Mouse (Mus musculus) midbrain, embryonic 12.5 days (tissue): ENCODE data around the gene Gstp1. TPM values are rescaled to one million over a fixed set of nuclear protein-coding genes. Genes with fewer than 3 reads are reported as not detected.

Experiments used
- ATAC-seq: fragments of 200-750 bp; cut with Nextera tagmentation; 2 replicates; pipeline ENCODE4 v1.8.0; 2017; ENCODE audit warnings: low read depth, moderate TSS enrichment, moderate library complexity; ENCODE audit not compliant: low FRiP score
- H3K27ac ChIP-seq: fragments of 300-500 bp; sonication (generic); replicated peaks from 2 replicates; pipeline ENCODE4 v1.5.1; 2016; ENCODE audit warnings: mild to moderate bottlenecking
- H3K27me3 ChIP-seq: fragments of 300-500 bp; sonication (generic); 2 replicates; pipeline ENCODE4 v1.6.1; 2016; ENCODE audit warnings: mild to moderate bottlenecking
- H3K36me3 ChIP-seq: fragments of 300-500 bp; sonication (generic); 2 replicates; pipeline ENCODE4 v1.6.1; 2016
- H3K4me1 ChIP-seq: fragments of 300-500 bp; sonication (generic); 2 replicates; pipeline ENCODE4 v1.6.1; 2016
- H3K4me2 ChIP-seq: fragments of 300-500 bp; sonication (generic); replicated peaks from 2 replicates; pipeline ENCODE4 v1.6.1; 2016; ENCODE audit warnings: mild to moderate bottlenecking, moderate library complexity
- H3K4me3 ChIP-seq: fragments of 300-500 bp; sonication (generic); 2 replicates; pipeline ENCODE4 v1.5.1; 2016; ENCODE audit warnings: mild to moderate bottlenecking
- H3K9ac ChIP-seq: fragments of 300-500 bp; sonication (generic); replicated peaks from 2 replicates; pipeline ENCODE4 v1.6.1; 2016; ENCODE audit warnings: mild to moderate bottlenecking, moderate library complexity
- H3K9me3 ChIP-seq: fragments of 300-500 bp; sonication (generic); 2 replicates; pipeline ENCODE4 v1.6.1; 2016; ENCODE audit warnings: mild to moderate bottlenecking
- WGBS: fragments of 180-500 bp; shearing (Covaris S2); methylation state at CpG from one replicate; pipeline ENCODE4 v1.1.7; 2016; 5-methylcytosine and 5-hydroxymethylcytosine counted together
- polyA plus RNA-seq: library from polyadenylated mRNA; unstranded; fragments of >200 nt; fragmentation: Nextera tagmentation; extraction: Ambion mirVana; gene quantifications from 2 replicates; pipeline ENCODE4 v1.2.1, GENCODE M21; 2016

Gene Gstp1
- polyA plus RNA-seq, 1 experiment from 2014 or later, result 328 TPM

DNA sequence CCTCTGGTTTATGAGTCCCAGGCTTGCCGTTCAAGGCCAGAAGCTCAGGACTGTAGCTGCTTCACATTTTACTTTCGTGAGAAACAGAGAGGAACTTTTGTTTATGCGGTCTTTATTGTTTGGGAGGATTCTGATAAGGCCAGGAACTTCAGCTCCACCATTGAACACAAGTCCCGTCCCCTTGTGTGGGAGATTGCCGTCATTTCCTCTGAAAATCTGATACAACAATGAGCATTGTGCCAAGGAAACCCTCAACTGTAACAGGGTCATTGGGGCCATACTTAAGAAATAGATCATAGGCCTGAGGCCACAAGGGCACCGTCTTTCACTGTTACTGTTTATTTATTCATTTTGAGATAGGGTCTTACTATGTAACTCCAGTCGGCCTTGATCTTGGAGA is 14.6 kb downstream of the Gstp1 start:
- Histone ChIP-seq H3K4me3 (no peak overlapping the region), H3K36me3 (no peaks in the 10 kb centered on the region), H3K27ac (no peak overlapping the region), H3K9me3 (no peaks in the 10 kb centered on the region), H3K4me1 (no peaks in the 10 kb centered on the region), H3K9ac (no peak overlapping the region), H3K27me3 (0 out of 2 replicates have a peak, but pooled peaks cover 5% of the 10 kb centered on the region), H3K4me2 (no peak overlapping the region)
- no peak for ATAC-seq
- WGBS, result 82% methylated on average over 7 of the region's 7 CpGs

DNA sequence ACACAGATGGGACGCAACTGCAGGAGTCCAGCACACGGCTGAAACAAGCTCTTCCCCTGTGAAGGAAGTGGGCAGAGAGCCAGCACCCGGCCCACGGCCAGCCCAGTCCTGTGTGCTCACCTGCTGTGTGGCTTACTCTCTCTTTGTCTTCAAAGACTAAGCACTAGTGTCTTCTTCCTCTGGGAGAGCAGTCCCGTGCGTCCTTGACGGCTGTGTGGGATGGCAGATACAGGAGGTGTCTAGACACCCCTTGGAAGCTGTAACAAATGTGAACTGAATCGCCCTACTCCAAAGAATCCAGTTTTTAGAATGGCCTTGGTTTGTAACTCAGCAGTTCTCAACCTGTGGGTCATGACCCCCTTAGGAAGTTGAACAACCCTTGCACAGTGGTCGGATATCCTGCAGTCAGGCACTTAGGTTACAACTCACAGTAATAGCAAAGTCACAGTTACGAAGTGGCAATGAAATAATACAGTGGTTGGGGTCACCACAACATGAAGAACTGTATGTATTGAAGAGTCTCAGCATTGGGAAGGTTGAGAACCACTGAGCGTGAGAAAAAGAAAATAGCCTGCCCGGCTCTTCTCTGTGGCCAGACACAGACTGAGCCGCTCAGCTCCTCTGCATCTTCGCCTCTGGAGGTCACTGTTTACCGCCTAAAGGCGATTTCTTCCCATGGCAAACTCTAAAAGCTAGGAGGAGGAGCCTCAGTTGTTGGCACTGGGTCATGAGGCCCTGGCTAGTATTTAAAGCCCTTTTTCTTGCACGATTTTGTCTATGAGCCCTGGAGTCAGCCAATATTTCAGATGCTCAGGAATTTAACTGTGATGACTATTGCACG is 18.8 kb downstream of the Gstp1 start:
- H3K27me3 ChIP-seq, result 0 out of 2 replicates have a peak, but pooled peaks cover 5% of the 10 kb centered on the region
- ATAC-seq, result 0 out of 2 replicates have a peak, but pooled peaks have one; percentile 38
- no peak overlapping the region for H3K4me2 ChIP-seq
- H3K4me3 ChIP-seq, result no peak overlapping the region
- H3K27ac ChIP-seq, result no peak overlapping the region
- H3K9me3 ChIP-seq, result no peaks in the 10 kb centered on the region
- H3K9ac ChIP-seq, result no peak overlapping the region
- H3K4me1 ChIP-seq, result no peaks in the 10 kb centered on the region
- no peaks in the 10 kb centered on the region for H3K36me3 ChIP-seq
- WGBS, result 34% methylated on average over 18 of the region's 18 CpGs

DNA sequence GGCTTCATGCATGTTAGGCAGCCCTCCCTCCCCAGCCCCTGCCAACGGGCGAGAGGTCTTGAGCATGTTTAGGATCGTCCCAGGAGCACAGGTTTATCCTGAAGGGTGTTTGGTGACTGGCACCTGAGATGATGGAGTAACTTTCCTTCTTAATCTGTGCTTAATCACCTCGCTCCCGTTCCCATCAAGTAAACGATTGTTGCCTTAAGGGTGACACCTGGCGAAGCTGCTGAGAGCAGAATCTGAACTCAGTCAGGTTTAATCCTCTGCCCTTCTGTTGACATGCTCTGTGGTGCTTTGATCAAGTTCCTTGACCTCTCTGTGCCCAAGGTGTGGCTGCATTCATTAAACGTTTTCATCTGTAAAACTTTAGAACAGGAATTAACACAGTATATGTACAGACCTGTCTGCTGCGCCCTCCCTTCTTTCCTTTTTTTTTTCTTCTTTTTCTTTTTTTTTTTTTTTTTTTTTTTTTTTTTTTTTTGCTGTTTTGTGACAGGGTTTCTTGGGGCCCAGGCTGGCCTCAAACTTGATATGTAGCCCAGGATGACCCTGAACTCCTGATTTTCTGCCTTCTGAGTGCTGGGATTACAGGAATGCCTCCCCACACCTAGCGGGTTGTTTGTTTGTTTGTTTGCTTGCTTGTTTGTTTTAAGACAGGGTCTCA is 19.7 kb downstream of the Gstp1 start:
- H3K9ac ChIP-seq, result no peak overlapping the region

GRCm38 (mm10) chr19:4015635-4016034 is 22.1 kb downstream of the Gstp1 start:
- Histone ChIP-seq H3K9ac (no peak overlapping the region), H3K27ac (no peak overlapping the region), H3K9me3 (no peaks in the 10 kb centered on the region), H3K27me3 (0 out of 2 replicates have a peak, but pooled peaks cover 5% of the 10 kb centered on the region), H3K4me3 (no peak overlapping the region), H3K4me1 (peaks cover 9% of the 10 kb centered on the region), H3K4me2 (no peak overlapping the region), H3K36me3 (no peaks in the 10 kb centered on the region)
- no peak for ATAC-seq
- 75% methylated on average over 5 of the region's 5 CpGs for WGBS

More for the DNA sequence above, 19.7 kb downstream of the Gstp1 start:
- ATAC-seq, result no peak
- Histone ChIP-seq H3K27ac (no peak overlapping the region), H3K27me3 (0 out of 2 replicates have a peak, but pooled peaks cover 5% of the 10 kb centered on the region), H3K4me3 (no peak overlapping the region), H3K36me3 (no peaks in the 10 kb centered on the region), H3K4me2 (no peak overlapping the region), H3K4me1 (no peaks in the 10 kb centered on the region), H3K9me3 (no peaks in the 10 kb centered on the region)
- 71% methylated on average over 10 of the region's 10 CpGs for WGBS

- no peak overlapping the region for H3K4me2 ChIP-seq
- H3K4me1 ChIP-seq, result peaks cover 9% of the 10 kb centered on the region
- no peak overlapping the region for H3K9ac ChIP-seq
- no peaks in the 10 kb centered on the region for H3K9me3 ChIP-seq
- 0 out of 2 replicates have a peak, but pooled peaks cover 5% of the 10 kb centered on the region for H3K27me3 ChIP-seq
- no peak overlapping the region for H3K27ac ChIP-seq
- peaks cover 7% of the 10 kb centered on the region for H3K36me3 ChIP-seq
- no peak overlapping the region for H3K4me3 ChIP-seq
- no peak for ATAC-seq
Observed at GRCm38 (mm10) chr19:4014802-4015201, 23.0 kb downstream of the Gstp1 start.

- peak overlapping the region; percentile 75 for H3K4me3 ChIP-seq
- no peak for ATAC-seq
- WGBS, result 20% methylated on average over 9 of the region's 9 CpGs
- no peaks in the 10 kb centered on the region for H3K9me3 ChIP-seq
- peaks cover 24% of the 10 kb centered on the region for H3K36me3 ChIP-seq
- H3K4me2 ChIP-seq, result peak overlapping the region; percentile 47
- no peaks in the 10 kb centered on the region for H3K27me3 ChIP-seq
- H3K27ac ChIP-seq, result no peak overlapping the region
- peaks cover 9% of the 10 kb centered on the region for H3K4me1 ChIP-seq
- peak overlapping the region; percentile 26; the same call in 1 of the 2 replicates for H3K9ac ChIP-seq
Observed at GRCm38 (mm10) chr19:4013066-4013465, 24.7 kb downstream of the Gstp1 start.

GRCm38 (mm10) chr19:4012432-4013022 is 25.3 kb downstream of the Gstp1 start, which contains the start of gene Ndufv1:
Ndufv1 (minus strand) TSS chr19:4012806.
- no peaks in the 10 kb centered on the region for H3K27me3 ChIP-seq
- H3K9me3 ChIP-seq, result no peaks in the 10 kb centered on the region
- H3K9ac ChIP-seq, result peak within 1 kb of the TSS; percentile 65
- WGBS, result under 1% methylated on average over 45 of the region's 45 CpGs
- peak; percentile 100 for ATAC-seq
- peak within 1 kb of the TSS; percentile 47; the same call in 1 of the 2 replicates for H3K27ac ChIP-seq
- H3K4me2 ChIP-seq, result peak within 1 kb of the TSS; percentile 77
- peaks cover 9% of the 10 kb centered on the region for H3K4me1 ChIP-seq
- H3K36me3 ChIP-seq, result peaks cover 30% of the 10 kb centered on the region
- peak within 1 kb of the TSS; percentile 75 for H3K4me3 ChIP-seq

GRCm38 (mm10) chr19:4011086-4011485 is 26.7 kb downstream of the Gstp1 start:
- Histone ChIP-seq H3K4me2 (no peak overlapping the region), H3K9me3 (no peaks in the 10 kb centered on the region), H3K27ac (no peak overlapping the region), H3K4me1 (peaks cover 9% of the 10 kb centered on the region), H3K4me3 (no peak overlapping the region), H3K9ac (no peak overlapping the region), H3K27me3 (no peaks in the 10 kb centered on the region), H3K36me3 (peaks cover 44% of the 10 kb centered on the region)
- no peak for ATAC-seq
- WGBS, result 92% methylated on average over 5 of the region's 5 CpGs

DNA sequence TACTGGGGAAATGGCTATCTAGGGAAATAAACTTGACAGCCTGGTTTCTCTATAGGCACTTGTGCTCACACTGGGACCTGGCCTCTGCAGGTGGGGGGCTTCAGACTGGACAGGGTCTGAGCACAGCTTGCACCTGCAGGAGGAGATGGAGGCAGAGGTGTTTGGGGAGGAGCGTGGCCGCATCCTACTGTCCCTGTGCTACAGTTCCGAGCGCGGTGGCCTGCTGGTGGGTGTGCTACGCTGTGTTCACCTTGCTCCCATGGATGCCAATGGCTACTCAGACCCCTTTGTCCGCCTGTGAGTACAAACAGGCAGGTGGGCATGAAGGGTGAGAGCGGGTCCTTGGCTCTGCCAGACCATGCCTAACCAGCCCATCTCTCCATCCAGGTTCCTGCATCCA is 31.8 kb downstream of the Gstp1 start:
- H3K27ac ChIP-seq, result no peak overlapping the region
- peaks cover 7% of the 10 kb centered on the region for H3K4me1 ChIP-seq
- 0 out of 2 replicates have a peak, but pooled peaks cover 7% of the 10 kb centered on the region for H3K27me3 ChIP-seq
- peaks cover 54% of the 10 kb centered on the region for H3K36me3 ChIP-seq
- 93% methylated on average over 8 of the region's 8 CpGs for WGBS
- H3K4me2 ChIP-seq, result no peak overlapping the region
- no peak overlapping the region for H3K4me3 ChIP-seq
- H3K9ac ChIP-seq, result no peak overlapping the region
- no peaks in the 10 kb centered on the region for H3K9me3 ChIP-seq
- no peak for ATAC-seq

GRCm38 (mm10) chr19:4005091-4005490 is 32.7 kb downstream of the Gstp1 start:
- 0 out of 2 replicates have a peak, but pooled peaks cover 7% of the 10 kb centered on the region for H3K27me3 ChIP-seq
- H3K9me3 ChIP-seq, result no peaks in the 10 kb centered on the region
- H3K36me3 ChIP-seq, result peaks cover 50% of the 10 kb centered on the region
- H3K4me3 ChIP-seq, result no peak overlapping the region
- H3K9ac ChIP-seq, result no peak overlapping the region
- H3K27ac ChIP-seq, result no peak overlapping the region
- ATAC-seq, result no peak
- WGBS, result 88% methylated on average over 9 of the region's 9 CpGs
- peaks cover 10% of the 10 kb centered on the region for H3K4me1 ChIP-seq
- no peak overlapping the region for H3K4me2 ChIP-seq

GRCm38 (mm10) chr19:4004331-4004730 is 33.5 kb downstream of the Gstp1 start:
- Histone ChIP-seq H3K27ac (no peak overlapping the region), H3K36me3 (peaks cover 43% of the 10 kb centered on the region), H3K9me3 (no peaks in the 10 kb centered on the region), H3K9ac (no peak overlapping the region), H3K27me3 (peaks cover 10% of the 10 kb centered on the region; the same call in 1 of the 2 replicates), H3K4me1 (peaks cover 15% of the 10 kb centered on the region), H3K4me2 (no peak overlapping the region), H3K4me3 (no peak overlapping the region)
- 87% methylated on average over 15 of the region's 15 CpGs for WGBS
- ATAC-seq, result no peak

- Histone ChIP-seq H3K9me3 (no peaks in the 10 kb centered on the region), H3K4me3 (no peak overlapping the region), H3K27me3 (peaks cover 16% of the 10 kb centered on the region; the same call in 1 of the 2 replicates), H3K9ac (no peak overlapping the region), H3K27ac (no peak overlapping the region), H3K36me3 (peaks cover 36% of the 10 kb centered on the region), H3K4me1 (peaks cover 15% of the 10 kb centered on the region), H3K4me2 (no peak overlapping the region)
- ATAC-seq, result no peak
- 84% methylated on average over 12 of the region's 12 CpGs for WGBS
Observed at GRCm38 (mm10) chr19:4003641-4004040, 34.1 kb downstream of the Gstp1 start.
